Mouse (Mus musculus): ENCODE measurements at regions not wholly inside any gene's neighbourhood (a gene's known extent, or its start where the extent isn't known, plus 50 kb on each side); places are given as distances from the start of the nearest gene placed in this dataset.

DNA sequence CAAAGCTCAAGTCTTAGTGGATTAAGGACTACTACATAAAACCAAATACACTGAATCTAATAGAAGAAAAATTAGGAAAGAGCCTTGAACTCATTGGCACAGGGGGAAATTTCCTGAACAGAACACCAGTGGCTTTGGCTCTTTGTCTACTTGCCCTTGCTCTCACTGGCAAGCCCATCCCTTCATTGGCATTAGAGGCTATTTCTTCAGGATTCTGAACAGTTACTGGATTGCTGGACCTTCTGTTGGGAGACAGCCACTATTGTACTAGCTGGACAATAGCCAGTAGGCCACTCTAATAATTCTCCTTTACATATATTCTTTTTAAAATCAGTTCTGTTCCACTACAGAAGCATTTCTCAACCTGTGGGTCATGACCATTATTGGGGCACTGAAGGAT is 153.7 kb downstream of the Rfpl4b start:
- TF ChIP-seq CTCF (IDR thresholded peaks at IDR 0.05; ENCODE audit: low read depth, low read length) (no peak), POLR2A (IDR thresholded peaks at IDR 0.05; ENCODE audit: extremely low read depth, insufficient read depth, low read length) (no peak)

Measured in liver, adult 2 months (tissue).